Mouse (Mus musculus): ENCODE measurements around the gene Lmtk2. TPM values are rescaled to one million over a fixed set of nuclear protein-coding genes. Genes with fewer than 3 reads are reported as not detected.

The Lmtk2 gene
- polyA plus RNA-seq (2015; fragmentation: Nextera tagmentation; extraction: Ambion mirVana): 4.8 and 5.4 TPM in 2 replicates

- H3K4me3 ChIP-seq (ENCODE audit: low read length): peak within 1 kb of the TSS; percentile 99
- H3K4me1 ChIP-seq (ENCODE audit: control insufficient read depth, insufficient read depth, low read length): peaks cover 15% of the 10 kb centered on the region
- no peaks in the 10 kb centered on the region for H3K27me3 ChIP-seq (replicated peaks; ENCODE audit: control insufficient read depth, insufficient read depth, low read length)
- H3K9ac ChIP-seq (ENCODE audit: low read depth, low read length): peak within 1 kb of the TSS; percentile 93
- no peaks in the 10 kb centered on the region for H3K36me3 ChIP-seq (ENCODE audit: control insufficient read depth, insufficient read depth, low read length)
- peak within 1 kb of the TSS; percentile 85 for H3K4me2 ChIP-seq (ENCODE audit: low read depth, low read length)
- no peaks in the 10 kb centered on the region for H3K9me3 ChIP-seq (ENCODE audit: control insufficient read depth, low read length)
- under 1% methylated on average over 85 of the region's 90 CpGs for whole genome bisulfite sequencing
- peak within 1 kb of the TSS; percentile 74 for H3K27ac ChIP-seq (ENCODE audit: low read length)
- ATAC-seq: peak; percentile 97
Measured at GRCm38 (mm10) chr5:144100149-144100935, at the start of gene Lmtk2. Gene Lmtk2, plus strand, starts transcription at chr5:144100436.

GRCm38 (mm10) chr5:144051268-144051667 lies 49.0 kb upstream of the Lmtk2 start:
- Histone ChIP-seq H3K4me1 (ENCODE audit: control insufficient read depth, insufficient read depth, low read length) (no peaks in the 10 kb centered on the region), H3K4me3 (ENCODE audit: low read length) (no peak overlapping the region), H3K4me2 (ENCODE audit: low read depth, low read length) (no peak overlapping the region), H3K27ac (ENCODE audit: low read length) (no peak overlapping the region), H3K36me3 (ENCODE audit: control insufficient read depth, insufficient read depth, low read length) (no peaks in the 10 kb centered on the region), H3K9ac (ENCODE audit: low read depth, low read length) (no peak overlapping the region), H3K27me3 (replicated peaks; ENCODE audit: control insufficient read depth, insufficient read depth, low read length) (no peaks in the 10 kb centered on the region), H3K9me3 (ENCODE audit: control insufficient read depth, low read length) (no peaks in the 10 kb centered on the region)
- no peak for ATAC-seq

GRCm38 (mm10) chr5:144053450-144053849 lies 46.8 kb upstream of the Lmtk2 start:
- WGBS: 36% methylated on average over 3 of the region's 3 CpGs
- Histone ChIP-seq H3K27me3 (replicated peaks; ENCODE audit: control insufficient read depth, insufficient read depth, low read length) (no peaks in the 10 kb centered on the region), H3K36me3 (ENCODE audit: control insufficient read depth, insufficient read depth, low read length) (no peaks in the 10 kb centered on the region), H3K9me3 (ENCODE audit: control insufficient read depth, low read length) (no peaks in the 10 kb centered on the region), H3K27ac (ENCODE audit: low read length) (no peak overlapping the region), H3K4me2 (ENCODE audit: low read depth, low read length) (no peak overlapping the region), H3K4me3 (ENCODE audit: low read length) (no peak overlapping the region), H3K4me1 (ENCODE audit: control insufficient read depth, insufficient read depth, low read length) (no peaks in the 10 kb centered on the region), H3K9ac (ENCODE audit: low read depth, low read length) (no peak overlapping the region)
- ATAC-seq: no peak

GRCm38 (mm10) chr5:144054340-144054739 lies 45.9 kb upstream of the Lmtk2 start:
- Histone ChIP-seq H3K27me3 (replicated peaks; ENCODE audit: control insufficient read depth, insufficient read depth, low read length) (no peaks in the 10 kb centered on the region), H3K36me3 (ENCODE audit: control insufficient read depth, insufficient read depth, low read length) (no peaks in the 10 kb centered on the region), H3K4me3 (ENCODE audit: low read length) (no peak overlapping the region), H3K4me1 (ENCODE audit: control insufficient read depth, insufficient read depth, low read length) (no peaks in the 10 kb centered on the region), H3K9ac (ENCODE audit: low read depth, low read length) (no peak overlapping the region), H3K4me2 (ENCODE audit: low read depth, low read length) (no peak overlapping the region), H3K27ac (ENCODE audit: low read length) (no peak overlapping the region), H3K9me3 (ENCODE audit: control insufficient read depth, low read length) (no peaks in the 10 kb centered on the region)
- ATAC-seq: peak; percentile 67
- WGBS: 77% methylated on average over 6 of the region's 6 CpGs

GRCm38 (mm10) chr5:144064093-144064492 lies 36.1 kb upstream of the Lmtk2 start:
- no peaks in the 10 kb centered on the region for H3K4me1 ChIP-seq (ENCODE audit: control insufficient read depth, insufficient read depth, low read length)
- H3K4me2 ChIP-seq (ENCODE audit: low read depth, low read length): no peak overlapping the region
- ATAC-seq: no peak
- no peak overlapping the region for H3K9ac ChIP-seq (ENCODE audit: low read depth, low read length)
- no peaks in the 10 kb centered on the region for H3K36me3 ChIP-seq (ENCODE audit: control insufficient read depth, insufficient read depth, low read length)
- H3K27ac ChIP-seq (ENCODE audit: low read length): no peak overlapping the region
- no peak overlapping the region for H3K4me3 ChIP-seq (ENCODE audit: low read length)
- WGBS: 74% methylated on average over 5 of the region's 5 CpGs
- H3K9me3 ChIP-seq (ENCODE audit: control insufficient read depth, low read length): no peaks in the 10 kb centered on the region
- H3K27me3 ChIP-seq (replicated peaks; ENCODE audit: control insufficient read depth, insufficient read depth, low read length): no peaks in the 10 kb centered on the region

- no peaks in the 10 kb centered on the region for H3K27me3 ChIP-seq (replicated peaks; ENCODE audit: control insufficient read depth, insufficient read depth, low read length)
- 82% methylated on average over 2 of the region's 2 CpGs for WGBS
- no peaks in the 10 kb centered on the region for H3K9me3 ChIP-seq (ENCODE audit: control insufficient read depth, low read length)
- no peak for ATAC-seq
- no peaks in the 10 kb centered on the region for H3K4me1 ChIP-seq (ENCODE audit: control insufficient read depth, insufficient read depth, low read length)
- no peak overlapping the region for H3K9ac ChIP-seq (ENCODE audit: low read depth, low read length)
- no peak overlapping the region for H3K4me2 ChIP-seq (ENCODE audit: low read depth, low read length)
- no peak overlapping the region for H3K27ac ChIP-seq (ENCODE audit: low read length)
- no peaks in the 10 kb centered on the region for H3K36me3 ChIP-seq (ENCODE audit: control insufficient read depth, insufficient read depth, low read length)
- H3K4me3 ChIP-seq (ENCODE audit: low read length): no peak overlapping the region
Measured at GRCm38 (mm10) chr5:144066036-144066435, 34.2 kb upstream of the Lmtk2 start.

DNA sequence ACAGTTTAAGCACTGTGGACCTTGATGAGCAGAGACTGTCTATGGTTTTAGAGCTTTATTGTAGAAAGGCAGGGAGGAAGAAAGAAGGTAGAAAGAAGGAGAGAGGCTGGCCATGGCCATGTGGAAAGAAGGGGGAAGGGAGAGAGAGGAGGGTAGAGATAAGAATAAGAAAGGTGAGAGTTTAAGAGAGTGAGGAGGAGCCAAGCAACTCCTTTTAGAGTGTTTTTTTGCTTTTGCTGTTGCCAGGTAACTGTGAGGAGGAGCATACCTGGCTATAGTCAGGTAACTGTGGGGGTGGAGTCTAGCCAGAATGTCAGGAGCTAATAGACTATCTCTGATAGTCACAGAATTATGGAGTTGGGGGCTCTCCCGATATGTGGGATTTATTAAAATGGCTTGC lies 30.2 kb upstream of the Lmtk2 start:
- 68% methylated on average over 1 of the region's 1 CpGs for WGBS
- H3K4me1 ChIP-seq (ENCODE audit: control insufficient read depth, insufficient read depth, low read length): no peaks in the 10 kb centered on the region
- ATAC-seq: no peak
- no peaks in the 10 kb centered on the region for H3K9me3 ChIP-seq (ENCODE audit: control insufficient read depth, low read length)
- H3K4me2 ChIP-seq (ENCODE audit: low read depth, low read length): no peak overlapping the region
- H3K27ac ChIP-seq (ENCODE audit: low read length): no peak overlapping the region
- no peak overlapping the region for H3K4me3 ChIP-seq (ENCODE audit: low read length)
- no peaks in the 10 kb centered on the region for H3K27me3 ChIP-seq (replicated peaks; ENCODE audit: control insufficient read depth, insufficient read depth, low read length)
- no peaks in the 10 kb centered on the region for H3K36me3 ChIP-seq (ENCODE audit: control insufficient read depth, insufficient read depth, low read length)
- no peak overlapping the region for H3K9ac ChIP-seq (ENCODE audit: low read depth, low read length)

DNA sequence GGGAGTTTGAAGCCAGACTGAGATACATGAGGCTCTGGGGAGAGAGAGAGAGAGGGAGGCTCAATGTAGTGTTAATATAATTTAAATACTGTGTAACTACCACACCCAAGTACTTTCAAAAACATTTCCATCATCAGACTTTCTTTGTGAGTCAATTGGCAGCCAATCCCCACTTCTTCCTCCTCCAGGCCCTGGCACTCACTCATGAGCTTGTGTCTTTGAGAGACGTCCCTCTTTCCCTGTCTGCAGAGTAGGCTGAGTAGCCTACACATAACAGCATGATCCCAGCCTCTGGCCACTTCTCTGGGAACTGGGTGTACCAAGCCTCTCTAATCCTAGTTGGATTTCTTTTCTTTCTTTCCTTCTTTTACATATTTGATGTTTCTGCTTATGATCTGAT lies 29.0 kb upstream of the Lmtk2 start:
- H3K36me3 ChIP-seq (ENCODE audit: control insufficient read depth, insufficient read depth, low read length): no peaks in the 10 kb centered on the region
- no peaks in the 10 kb centered on the region for H3K9me3 ChIP-seq (ENCODE audit: control insufficient read depth, low read length)
- H3K27ac ChIP-seq (ENCODE audit: low read length): no peak overlapping the region
- no peak overlapping the region for H3K4me3 ChIP-seq (ENCODE audit: low read length)
- H3K9ac ChIP-seq (ENCODE audit: low read depth, low read length): no peak overlapping the region
- ATAC-seq: no peak
- no peak overlapping the region for H3K4me2 ChIP-seq (ENCODE audit: low read depth, low read length)
- no peaks in the 10 kb centered on the region for H3K4me1 ChIP-seq (ENCODE audit: control insufficient read depth, insufficient read depth, low read length)
- 65% methylated on average over 1 of the region's 1 CpGs for WGBS
- no peaks in the 10 kb centered on the region for H3K27me3 ChIP-seq (replicated peaks; ENCODE audit: control insufficient read depth, insufficient read depth, low read length)

DNA sequence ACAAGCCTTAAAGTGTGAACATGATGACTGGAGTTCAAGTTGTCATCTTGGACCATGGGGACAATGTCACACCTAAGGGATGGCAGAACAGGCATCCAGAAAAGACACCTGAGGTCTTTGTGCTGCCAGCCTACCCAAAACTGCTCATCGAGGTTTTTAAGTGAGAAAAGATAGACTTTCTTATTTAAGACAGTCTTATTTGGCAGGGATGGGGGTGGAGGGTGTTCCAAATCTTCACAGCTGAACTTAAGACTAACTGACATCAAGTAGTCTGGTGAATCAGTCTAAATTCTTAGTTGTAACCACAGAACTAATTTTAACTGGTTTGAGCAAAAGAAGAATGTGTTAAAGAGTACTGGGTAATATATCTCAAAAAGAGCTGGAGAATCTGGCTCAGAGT lies 22.7 kb upstream of the Lmtk2 start:
- no peak for ATAC-seq
- Histone ChIP-seq H3K4me2 (ENCODE audit: low read depth, low read length) (no peak overlapping the region), H3K9ac (ENCODE audit: low read depth, low read length) (no peak overlapping the region), H3K4me1 (ENCODE audit: control insufficient read depth, insufficient read depth, low read length) (no peaks in the 10 kb centered on the region), H3K4me3 (ENCODE audit: low read length) (no peak overlapping the region), H3K9me3 (ENCODE audit: control insufficient read depth, low read length) (no peaks in the 10 kb centered on the region), H3K27ac (ENCODE audit: low read length) (no peak overlapping the region), H3K36me3 (ENCODE audit: control insufficient read depth, insufficient read depth, low read length) (no peaks in the 10 kb centered on the region), H3K27me3 (replicated peaks; ENCODE audit: control insufficient read depth, insufficient read depth, low read length) (no peaks in the 10 kb centered on the region)
- WGBS: 63% methylated on average over 1 of the region's 1 CpGs

DNA sequence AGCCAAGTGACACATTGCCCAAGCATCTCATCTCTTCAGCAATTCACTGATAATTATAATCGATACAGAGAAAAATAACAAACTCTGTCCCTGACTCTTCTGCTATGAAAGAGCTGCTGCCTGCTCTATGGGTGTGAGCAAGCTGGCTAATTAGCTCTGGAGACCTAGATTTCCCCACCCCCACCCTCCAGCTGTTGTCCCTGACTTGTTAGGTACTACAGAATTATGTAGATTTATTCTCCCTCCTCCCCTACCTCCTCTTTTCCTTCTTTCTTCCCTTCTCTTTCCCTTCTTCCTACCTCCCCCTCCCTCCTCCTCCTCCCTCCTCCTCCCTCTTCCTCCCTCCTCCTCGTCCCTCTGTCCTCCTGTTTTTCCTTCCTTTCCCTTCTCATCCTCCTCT lies 19.4 kb upstream of the Lmtk2 start:
- H3K4me1 ChIP-seq (ENCODE audit: control insufficient read depth, insufficient read depth, low read length): no peaks in the 10 kb centered on the region
- 55% methylated on average over 2 of the region's 2 CpGs for WGBS
- H3K27me3 ChIP-seq (replicated peaks; ENCODE audit: control insufficient read depth, insufficient read depth, low read length): no peaks in the 10 kb centered on the region
- H3K36me3 ChIP-seq (ENCODE audit: control insufficient read depth, insufficient read depth, low read length): no peaks in the 10 kb centered on the region
- H3K4me2 ChIP-seq (ENCODE audit: low read depth, low read length): no peak overlapping the region
- no peak for ATAC-seq
- H3K4me3 ChIP-seq (ENCODE audit: low read length): no peak overlapping the region
- H3K9ac ChIP-seq (ENCODE audit: low read depth, low read length): no peak overlapping the region
- H3K9me3 ChIP-seq (ENCODE audit: control insufficient read depth, low read length): no peaks in the 10 kb centered on the region
- no peak overlapping the region for H3K27ac ChIP-seq (ENCODE audit: low read length)
